Mouse (Mus musculus): ENCODE measurements around the gene Gucy2c. TPM values are rescaled to one million over a fixed set of nuclear protein-coding genes. Genes with fewer than 3 reads are reported as not detected.

Gene Gucy2c
- 0.05 and 0.07 TPM in 2 replicates for polyA plus RNA-seq (2012; rRNA removed)

GRCm38 (mm10) chr6:136781377-136781986 is at the start of gene Gucy2c:
Gene Gucy2c (minus strand): TSS chr6:136781765.
- no peak for DNase-seq (ENCODE audit: low read depth in 1 of 2, low spot score in 2 of 2)
- Histone ChIP-seq H3K27me3 (ENCODE audit: control insufficient read depth, insufficient read depth, low read length) (no peaks in the 10 kb centered on the region), H3K4me1 (ENCODE audit: control insufficient read depth, insufficient read depth, insufficient read length) (no peaks in the 10 kb centered on the region), H3K4me3 (ENCODE audit: extremely low read depth, insufficient read depth, insufficient read length) (no peak within 1 kb of the TSS), H3K27ac (ENCODE audit: insufficient read depth, low read length) (no peak within 1 kb of the TSS), H3K36me3 (ENCODE audit: control insufficient read depth, insufficient read depth, low read length) (no peaks in the 10 kb centered on the region)
- WGBS: 88% methylated on average over 20 of the region's 20 CpGs
- TF ChIP-seq CTCF (IDR thresholded peaks at IDR 0.05; ENCODE audit: extremely low read depth, insufficient read depth, insufficient read length, insufficient replicate concordance): no peak
- TF ChIP-seq POLR2A (IDR thresholded peaks at IDR 0.05; ENCODE audit: low read depth, low read length): no peak

GRCm38 (mm10) chr6:136828681-136829080 is 47.1 kb upstream of the Gucy2c start:
- TF ChIP-seq CTCF (IDR thresholded peaks at IDR 0.05; ENCODE audit: extremely low read depth, insufficient read depth, insufficient read length, insufficient replicate concordance): no peak
- no peak for TF ChIP-seq POLR2A (IDR thresholded peaks at IDR 0.05; ENCODE audit: low read depth, low read length)
- 38% methylated on average over 4 of the region's 4 CpGs for WGBS
- Histone ChIP-seq H3K4me1 (ENCODE audit: control insufficient read depth, insufficient read depth, insufficient read length) (no peaks in the 10 kb centered on the region; the same call in 1 of the 2 replicates), H3K36me3 (ENCODE audit: control insufficient read depth, insufficient read depth, low read length) (peaks cover 11% of the 10 kb centered on the region), H3K4me3 (ENCODE audit: extremely low read depth, insufficient read depth, insufficient read length) (no peak overlapping the region), H3K27me3 (ENCODE audit: control insufficient read depth, insufficient read depth, low read length) (no peaks in the 10 kb centered on the region), H3K27ac (ENCODE audit: insufficient read depth, low read length) (no peak overlapping the region)
- DNase-seq (ENCODE audit: low read depth in 1 of 2, low spot score in 2 of 2): no peak

GRCm38 (mm10) chr6:136827881-136828561 is 46.5 kb upstream of the Gucy2c start, which contains the start of gene Wbp11:
Gene Wbp11 (minus strand): TSS chr6:136828233.
- no peaks in the 10 kb centered on the region; the same call in 1 of the 2 replicates for H3K4me1 ChIP-seq (ENCODE audit: control insufficient read depth, insufficient read depth, insufficient read length)
- no peak for TF ChIP-seq CTCF (IDR thresholded peaks at IDR 0.05; ENCODE audit: extremely low read depth, insufficient read depth, insufficient read length, insufficient replicate concordance)
- peak; percentile 64 for TF ChIP-seq POLR2A (IDR thresholded peaks at IDR 0.05; ENCODE audit: low read depth, low read length)
- H3K27me3 ChIP-seq (ENCODE audit: control insufficient read depth, insufficient read depth, low read length): no peaks in the 10 kb centered on the region
- H3K4me3 ChIP-seq (ENCODE audit: extremely low read depth, insufficient read depth, insufficient read length): peak within 1 kb of the TSS; percentile 86
- H3K36me3 ChIP-seq (ENCODE audit: control insufficient read depth, insufficient read depth, low read length): peaks cover 13% of the 10 kb centered on the region
- peak within 1 kb of the TSS; percentile 69 for H3K27ac ChIP-seq (ENCODE audit: insufficient read depth, low read length)
- peak; percentile 91 to 98 for DNase-seq (ENCODE audit: low read depth in 1 of 2, low spot score in 2 of 2)
- under 1% methylated on average over 45 of the region's 45 CpGs for WGBS

GRCm38 (mm10) chr6:136827516-136827880 is 45.9 kb upstream of the Gucy2c start, which contains the start of gene BC049715:
Gene BC049715 (plus strand): TSS chr6:136827626.
- Histone ChIP-seq H3K4me3 (ENCODE audit: extremely low read depth, insufficient read depth, insufficient read length) (peak within 1 kb of the TSS; percentile 86), H3K36me3 (ENCODE audit: control insufficient read depth, insufficient read depth, low read length) (peaks cover 18% of the 10 kb centered on the region), H3K27ac (ENCODE audit: insufficient read depth, low read length) (peak within 1 kb of the TSS; percentile 69), H3K27me3 (ENCODE audit: control insufficient read depth, insufficient read depth, low read length) (no peaks in the 10 kb centered on the region), H3K4me1 (ENCODE audit: control insufficient read depth, insufficient read depth, insufficient read length) (no peaks in the 10 kb centered on the region; the same call in 1 of the 2 replicates)
- no peak for DNase-seq (ENCODE audit: low read depth in 1 of 2, low spot score in 2 of 2)
- WGBS: under 1% methylated on average over 34 of the region's 34 CpGs
- TF ChIP-seq CTCF (IDR thresholded peaks at IDR 0.05; ENCODE audit: extremely low read depth, insufficient read depth, insufficient read length, insufficient replicate concordance): no peak
- TF ChIP-seq POLR2A (IDR thresholded peaks at IDR 0.05; ENCODE audit: low read depth, low read length): no peak

- no peak for DNase-seq (ENCODE audit: low read depth in 1 of 2, low spot score in 2 of 2)
- H3K4me1 ChIP-seq (ENCODE audit: control insufficient read depth, insufficient read depth, insufficient read length): no peaks in the 10 kb centered on the region; the same call in 1 of the 2 replicates
- H3K27me3 ChIP-seq (ENCODE audit: control insufficient read depth, insufficient read depth, low read length): no peaks in the 10 kb centered on the region
- TF ChIP-seq POLR2A (IDR thresholded peaks at IDR 0.05; ENCODE audit: low read depth, low read length): no peak
- no peak for TF ChIP-seq CTCF (IDR thresholded peaks at IDR 0.05; ENCODE audit: extremely low read depth, insufficient read depth, insufficient read length, insufficient replicate concordance)
- WGBS: 5% methylated on average over 7 of the region's 7 CpGs
- peaks cover 21% of the 10 kb centered on the region for H3K36me3 ChIP-seq (ENCODE audit: control insufficient read depth, insufficient read depth, low read length)
- H3K4me3 ChIP-seq (ENCODE audit: extremely low read depth, insufficient read depth, insufficient read length): peak overlapping the region; percentile 86
- no peak overlapping the region for H3K27ac ChIP-seq (ENCODE audit: insufficient read depth, low read length)
Observed at GRCm38 (mm10) chr6:136827116-136827515, 45.6 kb upstream of the Gucy2c start.

- 91% methylated on average over 8 of the region's 8 CpGs for WGBS
- Histone ChIP-seq H3K4me1 (ENCODE audit: control insufficient read depth, insufficient read depth, insufficient read length) (no peaks in the 10 kb centered on the region; the same call in 1 of the 2 replicates), H3K27me3 (ENCODE audit: control insufficient read depth, insufficient read depth, low read length) (no peaks in the 10 kb centered on the region), H3K27ac (ENCODE audit: insufficient read depth, low read length) (no peak overlapping the region), H3K4me3 (ENCODE audit: extremely low read depth, insufficient read depth, insufficient read length) (no peak overlapping the region), H3K36me3 (ENCODE audit: control insufficient read depth, insufficient read depth, low read length) (peaks cover 41% of the 10 kb centered on the region)
- TF ChIP-seq POLR2A (IDR thresholded peaks at IDR 0.05; ENCODE audit: low read depth, low read length) (no peak), CTCF (IDR thresholded peaks at IDR 0.05; ENCODE audit: extremely low read depth, insufficient read depth, insufficient read length, insufficient replicate concordance) (no peak)
- DNase-seq (ENCODE audit: low read depth in 1 of 2, low spot score in 2 of 2): no peak
Observed at GRCm38 (mm10) chr6:136824987-136825386, 43.4 kb upstream of the Gucy2c start.
